Mouse (Mus musculus) brain, embryonic 18.5 days (tissue): ENCODE data around the gene Mrpl21.

Source experiments
- DNase-seq: peaks from one replicate; pipeline ENCODE4 v3.0.0-alpha.2; 2012; ENCODE audit warnings: low read depth, low spot score

The Mrpl21 gene

DNA sequence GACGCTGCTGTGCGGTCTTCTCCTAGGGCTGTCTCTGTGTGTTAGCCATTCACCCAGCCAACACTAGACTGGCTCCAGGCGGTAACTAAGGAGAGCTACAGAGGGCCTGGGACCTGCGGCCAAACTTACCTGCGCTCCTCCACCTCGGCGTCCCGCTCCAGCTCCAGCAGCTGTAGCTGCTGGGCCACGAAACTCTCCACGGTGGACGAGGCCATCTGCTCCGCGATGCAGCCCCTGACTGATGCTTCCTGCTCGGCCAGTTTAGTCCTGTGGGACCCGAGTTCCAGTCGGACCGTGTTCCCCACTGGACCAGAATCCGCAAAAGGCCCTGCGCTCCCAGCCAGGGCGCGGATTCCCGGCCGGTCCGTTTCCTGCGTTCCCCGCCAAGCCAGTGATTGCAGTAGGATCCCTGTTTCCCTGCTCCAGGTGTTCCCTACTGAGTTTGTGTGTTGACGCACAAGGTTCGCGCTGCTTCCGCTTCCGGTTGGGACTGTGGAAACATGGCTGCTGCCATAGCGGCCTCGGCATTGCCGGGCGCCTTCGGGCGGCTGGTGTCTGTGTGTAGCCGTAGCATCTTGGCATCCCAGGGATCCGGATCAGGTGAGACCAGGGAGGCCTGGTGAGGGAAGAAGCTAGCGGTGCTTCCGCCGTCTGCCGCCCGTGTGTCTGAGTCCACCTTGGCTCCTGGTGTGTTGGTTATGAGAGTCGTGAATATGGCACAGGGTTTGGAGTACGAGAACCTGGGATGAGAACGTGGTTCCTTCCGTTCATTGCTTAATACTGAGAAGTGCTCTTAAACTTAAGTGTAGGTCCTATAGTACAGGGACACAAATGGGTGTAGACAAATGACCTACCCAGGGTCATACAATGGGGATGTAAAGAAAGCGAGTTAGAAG lies at the start of gene Mrpl21, which contains the start of gene Ighmbp2:
Gene Mrpl21, plus strand, starts transcription at position 330 of the 896 bp plus-strand sequence.
Gene Ighmbp2, minus strand, starts transcription at position 446 of the 896 bp plus-strand sequence.
- DNase-seq = peak; percentile 82

DNA sequence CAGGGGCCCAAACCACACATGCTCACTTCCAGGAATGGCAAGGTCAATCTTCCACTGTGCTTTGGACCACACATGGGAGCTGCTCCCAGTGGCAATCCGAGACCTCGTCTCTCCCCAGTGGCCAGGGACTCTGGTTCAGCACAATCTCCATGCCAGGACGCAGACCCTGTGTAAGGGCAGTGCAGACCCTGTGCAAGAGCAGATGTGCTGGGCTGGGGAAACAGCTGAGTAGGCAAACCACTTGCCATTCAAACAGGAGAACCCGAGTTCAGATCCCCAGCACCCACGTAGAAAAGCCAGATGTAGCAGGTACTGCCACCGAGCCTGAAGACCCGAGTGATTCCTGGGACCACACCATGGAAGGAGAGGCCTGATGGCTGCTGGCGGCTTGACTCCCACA lies 22.7 kb upstream of the Mrpl21 start:
- DNase-seq = no peak

DNA sequence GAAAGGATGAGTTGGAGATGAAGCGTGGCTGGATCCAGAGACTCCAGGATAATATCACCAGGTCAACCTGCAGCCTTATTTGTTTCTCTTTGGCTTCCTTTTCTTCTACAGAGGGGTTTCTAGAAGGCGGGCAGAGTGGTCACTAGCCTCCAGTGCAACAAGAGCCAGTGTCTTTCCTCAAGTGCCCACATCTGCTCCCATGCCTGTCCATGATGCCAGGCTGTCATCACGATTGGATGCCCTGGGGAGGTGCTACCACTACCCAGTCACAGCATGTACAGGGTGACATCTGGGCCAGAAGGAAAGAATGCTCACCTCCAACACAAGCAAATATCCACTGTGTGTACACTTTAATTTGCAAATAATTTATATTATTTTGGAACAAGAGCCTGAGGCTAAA lies 22.1 kb upstream of the Mrpl21 start:
- DNase-seq = no peak

DNA sequence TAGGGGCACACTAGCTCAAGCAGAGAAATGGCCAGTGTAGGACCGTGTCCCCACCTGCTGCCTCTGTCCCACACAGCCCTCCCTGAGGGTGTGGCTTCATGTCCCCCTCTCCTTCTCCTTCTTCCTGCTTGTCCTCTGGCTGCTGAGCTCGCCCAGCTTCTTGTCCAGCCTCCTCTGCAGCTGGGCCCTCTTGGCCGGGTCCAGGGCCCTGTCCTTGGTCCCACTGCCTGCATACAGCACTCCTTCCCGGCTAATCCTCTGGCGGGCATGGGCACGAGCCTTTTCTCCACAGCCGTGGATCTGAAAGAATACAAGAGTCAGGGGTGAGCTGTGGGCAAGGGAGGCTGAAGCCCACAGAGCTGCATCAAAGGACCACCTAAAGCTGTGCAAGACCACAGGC lies 21.4 kb upstream of the Mrpl21 start:
- no peak for DNase-seq

DNA sequence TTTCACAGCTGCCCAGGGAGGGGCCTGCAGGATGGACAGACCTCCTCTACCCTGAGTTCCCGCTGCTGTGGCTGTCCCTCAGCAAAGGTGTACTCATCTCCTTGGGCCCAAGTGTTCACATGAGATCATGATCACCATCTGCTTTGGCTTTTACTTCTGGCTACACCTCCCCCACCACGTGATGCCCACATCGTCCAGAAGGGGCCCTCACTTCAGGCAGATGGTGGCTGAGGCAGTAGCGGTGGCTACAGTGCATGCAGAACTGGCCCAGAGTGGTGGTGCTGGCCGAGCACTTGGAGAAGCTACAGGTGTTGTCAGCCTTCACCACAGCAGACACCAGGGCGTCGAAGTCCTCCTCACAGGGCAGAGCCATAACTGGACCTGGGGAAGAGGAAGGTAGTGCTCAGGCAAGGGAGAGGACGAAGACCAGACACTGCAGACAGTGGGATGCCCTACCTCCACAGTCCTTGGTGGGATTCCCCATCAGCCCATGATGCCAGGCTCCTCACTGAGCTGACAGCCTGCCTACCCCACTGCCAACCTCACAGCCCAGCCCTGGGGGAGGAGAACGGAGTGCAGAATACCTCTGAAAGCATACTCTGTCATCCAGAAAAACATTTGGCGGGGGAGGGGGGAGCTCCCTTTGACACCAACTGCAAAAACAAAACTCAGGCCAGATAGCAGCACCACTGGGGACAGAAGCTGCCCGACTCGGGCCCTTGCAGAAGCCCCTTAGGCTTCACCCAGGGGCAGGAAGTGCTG lies 20.8 kb upstream of the Mrpl21 start:
- DNase-seq = no peak

DNA sequence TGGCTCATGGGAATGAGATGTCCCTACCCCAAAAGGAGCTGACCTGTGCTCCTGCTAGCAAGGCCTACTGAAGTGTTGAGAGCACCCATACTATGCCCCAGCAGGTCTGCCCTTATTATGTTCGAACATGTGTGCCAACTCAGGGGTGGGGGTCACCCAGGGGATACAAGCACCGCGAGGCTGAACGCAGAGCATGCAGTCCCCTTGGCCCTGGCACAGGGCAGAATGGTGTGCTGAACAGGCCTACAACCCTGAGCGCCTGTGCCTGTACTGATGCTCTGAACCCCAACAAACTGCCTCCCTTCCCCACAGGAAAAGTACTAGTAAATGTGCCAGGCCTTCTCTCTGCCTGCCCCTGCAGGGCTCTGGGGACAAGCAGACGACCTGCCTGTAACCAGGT lies 18.4 kb upstream of the Mrpl21 start:
- no peak for DNase-seq

DNA sequence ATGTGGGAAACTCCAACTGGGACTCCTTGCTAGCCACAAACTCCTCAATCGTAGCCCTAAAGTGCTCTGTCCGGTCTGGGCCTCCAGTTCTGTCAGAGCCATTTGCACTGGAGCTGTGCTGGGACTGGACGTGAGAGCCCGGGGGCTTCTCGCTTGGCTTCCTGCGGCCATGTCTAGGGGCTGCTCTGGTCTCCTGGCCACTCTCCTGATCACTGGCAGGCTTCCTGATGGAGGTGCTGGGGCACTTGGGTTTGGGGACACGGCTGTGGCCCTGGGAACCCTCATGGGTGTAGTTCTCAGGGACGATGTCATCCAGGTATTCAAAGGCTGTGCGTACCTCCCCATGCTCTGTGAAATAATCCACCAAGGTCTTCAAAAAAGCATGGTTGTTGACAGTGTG lies 17.5 kb upstream of the Mrpl21 start:
- DNase-seq = no peak

DNA sequence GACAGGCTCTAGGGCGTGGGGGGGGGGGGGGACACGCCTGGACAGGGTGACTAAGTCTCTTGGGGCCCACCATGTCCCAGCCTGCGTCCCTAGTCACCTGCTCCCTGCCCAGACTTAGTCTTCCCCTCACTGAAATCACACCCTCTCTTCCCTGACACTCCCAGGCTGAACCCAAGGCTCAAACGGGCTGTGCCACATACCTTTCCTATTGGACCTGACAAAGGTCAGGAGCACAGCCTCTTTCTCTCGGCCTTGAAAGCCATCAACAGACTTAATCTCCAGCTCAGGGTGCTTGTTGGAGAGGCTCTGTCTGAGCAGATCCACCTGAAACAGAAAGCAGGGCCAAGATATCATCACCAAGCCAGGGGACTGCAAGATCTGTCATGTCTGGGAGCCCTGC lies 16.6 kb upstream of the Mrpl21 start:
- no peak for DNase-seq

DNA sequence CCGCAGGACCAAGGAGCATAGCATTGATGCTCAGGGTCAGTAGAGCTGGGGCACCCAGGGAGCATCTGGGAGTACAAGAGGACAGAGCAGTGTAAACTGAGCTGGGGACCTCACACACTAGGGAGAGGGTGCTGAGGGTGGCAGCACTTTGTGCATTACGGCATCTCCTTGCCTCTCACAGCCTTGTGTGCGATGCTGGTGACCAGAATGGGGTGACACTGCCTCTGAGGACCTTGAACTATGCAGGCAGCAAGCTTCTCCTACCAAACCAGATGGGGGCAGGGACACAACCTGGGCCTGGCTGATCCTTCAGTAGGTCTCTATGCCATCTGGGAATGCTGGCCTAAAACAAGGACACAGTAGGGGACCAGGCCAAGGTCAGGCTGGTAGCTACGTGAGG lies 16.0 kb upstream of the Mrpl21 start:
- DNase-seq = no peak

DNA sequence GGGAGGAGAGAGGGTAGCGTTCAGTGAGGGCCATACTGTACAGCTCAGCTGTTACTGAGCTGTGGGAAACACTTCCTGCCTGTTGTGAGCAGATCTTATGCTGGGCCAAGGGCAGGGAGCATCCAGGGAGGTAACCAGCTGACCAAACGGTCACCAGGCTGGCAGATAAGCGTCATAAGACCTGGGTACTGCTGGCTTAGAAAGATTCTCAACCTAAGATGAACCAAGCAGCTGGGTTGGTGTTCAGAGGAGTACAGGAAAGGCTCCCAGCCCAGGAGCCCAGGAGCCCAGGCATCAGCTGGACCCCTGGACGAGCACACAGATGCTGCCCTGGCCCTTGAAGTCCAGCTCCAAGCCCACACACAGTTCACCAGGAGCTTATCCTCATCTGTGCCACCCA lies 15.4 kb upstream of the Mrpl21 start:
- no peak for DNase-seq

DNA sequence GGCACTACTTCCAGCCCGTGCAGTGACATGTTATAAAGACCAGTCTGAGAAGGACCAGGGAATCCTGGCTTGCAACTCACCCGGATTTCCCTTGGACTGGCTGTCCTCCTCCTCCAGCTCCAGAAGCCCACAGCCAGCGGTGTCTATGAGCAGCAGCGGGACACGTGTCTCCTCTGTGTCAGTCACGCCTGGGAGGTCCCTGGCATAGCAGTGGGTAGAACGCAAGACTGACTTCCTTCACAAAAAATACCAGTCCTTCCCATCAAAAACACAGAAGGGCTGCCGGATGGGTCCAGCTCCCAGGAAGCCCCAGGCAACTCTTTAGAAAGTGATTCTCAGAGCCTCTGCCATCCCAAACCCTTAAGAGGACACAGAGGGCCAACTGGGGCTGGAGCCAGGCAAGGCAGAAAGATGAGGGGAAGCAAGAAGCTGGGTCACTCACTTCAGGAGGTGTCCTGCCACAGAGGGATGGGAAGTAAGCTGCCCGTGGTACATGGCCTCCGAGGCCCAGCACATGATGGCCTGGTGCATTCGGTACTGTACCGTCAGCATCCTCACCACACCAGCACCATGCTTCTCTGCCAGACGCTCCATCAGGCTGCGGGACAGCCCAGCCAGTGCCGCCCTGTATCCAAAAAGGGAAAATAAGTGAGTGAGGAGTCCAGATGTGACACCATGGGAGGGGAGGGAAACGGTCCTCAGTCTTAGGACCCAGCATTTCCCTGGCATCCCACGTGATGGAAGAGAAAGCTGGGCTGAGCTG lies 14.3 kb upstream of the Mrpl21 start:
- no peak for DNase-seq

DNA sequence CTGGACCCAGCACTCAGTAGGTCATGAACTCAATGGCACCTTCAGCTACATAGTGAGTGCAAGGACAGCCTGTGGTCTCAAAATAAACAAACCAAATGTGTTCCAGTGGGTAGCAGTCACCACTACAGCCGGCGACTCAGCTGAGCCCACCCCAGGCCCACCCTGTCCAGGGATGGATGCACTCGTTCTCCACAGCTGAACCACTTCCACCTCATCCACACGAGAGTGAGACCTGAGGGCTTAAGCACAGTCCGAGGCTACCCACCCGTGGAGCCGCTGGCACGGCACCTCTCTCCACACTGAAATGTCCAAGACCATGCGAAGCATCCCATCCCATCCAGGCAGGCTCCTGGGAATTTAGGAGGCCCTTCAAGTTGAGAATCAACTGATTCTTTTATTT lies 13.4 kb upstream of the Mrpl21 start:
- no peak for DNase-seq

DNA sequence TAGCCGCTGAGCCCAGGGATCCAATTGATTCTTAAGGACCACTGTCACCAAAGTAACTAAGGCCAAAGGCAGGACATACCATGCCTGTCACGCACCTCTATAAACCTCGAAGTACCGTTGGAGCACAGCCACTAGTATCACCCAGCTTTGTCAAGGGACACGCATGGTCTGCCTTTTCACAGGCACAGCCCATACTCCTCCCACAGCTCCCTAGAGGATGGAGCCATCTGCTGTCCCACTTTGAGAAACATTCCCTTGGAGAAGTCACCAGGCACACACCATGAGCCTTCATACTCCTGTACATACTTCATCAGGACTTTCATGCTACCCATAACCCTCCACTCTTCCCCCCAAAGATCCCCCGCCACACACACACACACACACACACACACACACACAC lies 12.9 kb upstream of the Mrpl21 start:
- no peak for DNase-seq

DNA sequence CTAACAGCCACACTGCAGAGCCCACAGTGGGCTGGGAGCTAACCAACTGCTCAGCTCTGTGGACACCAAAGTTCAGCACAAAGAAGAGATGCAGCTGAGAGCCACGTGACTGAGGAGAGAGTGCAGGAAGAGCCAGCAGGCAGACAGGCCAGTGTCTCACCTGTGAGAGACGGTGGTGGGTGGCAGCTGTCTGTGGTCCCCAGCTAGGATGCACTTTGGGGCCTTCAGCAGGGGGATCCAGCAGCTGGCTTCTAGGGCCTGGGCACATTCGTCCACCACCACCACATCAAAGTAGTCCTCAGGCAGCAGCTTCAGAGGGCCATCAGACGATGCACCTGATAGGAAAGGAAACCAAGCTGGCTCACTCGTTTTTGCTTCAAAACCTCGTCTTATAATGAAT lies 11.3 kb upstream of the Mrpl21 start:
- no peak for DNase-seq

DNA sequence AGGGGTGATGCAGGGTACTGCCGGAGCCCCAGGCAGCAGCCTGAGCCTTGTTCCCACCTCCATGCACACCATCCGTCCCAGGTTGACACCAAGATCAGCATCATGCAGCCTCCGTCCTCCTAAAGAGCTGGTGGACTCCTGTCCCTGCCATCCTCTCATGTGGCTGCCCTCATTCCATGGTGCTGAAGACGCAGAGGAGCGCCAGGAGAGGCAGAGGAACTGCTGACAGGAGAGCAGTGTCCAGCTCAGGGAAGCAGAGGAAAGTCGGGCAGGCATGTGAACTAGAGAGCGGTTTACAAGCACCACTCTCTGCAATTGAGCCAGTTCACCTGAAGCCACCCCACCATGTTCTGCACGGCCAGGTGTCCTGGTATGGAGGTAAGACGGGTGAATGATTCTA lies 9.4 kb upstream of the Mrpl21 start:
- no peak for DNase-seq

DNA sequence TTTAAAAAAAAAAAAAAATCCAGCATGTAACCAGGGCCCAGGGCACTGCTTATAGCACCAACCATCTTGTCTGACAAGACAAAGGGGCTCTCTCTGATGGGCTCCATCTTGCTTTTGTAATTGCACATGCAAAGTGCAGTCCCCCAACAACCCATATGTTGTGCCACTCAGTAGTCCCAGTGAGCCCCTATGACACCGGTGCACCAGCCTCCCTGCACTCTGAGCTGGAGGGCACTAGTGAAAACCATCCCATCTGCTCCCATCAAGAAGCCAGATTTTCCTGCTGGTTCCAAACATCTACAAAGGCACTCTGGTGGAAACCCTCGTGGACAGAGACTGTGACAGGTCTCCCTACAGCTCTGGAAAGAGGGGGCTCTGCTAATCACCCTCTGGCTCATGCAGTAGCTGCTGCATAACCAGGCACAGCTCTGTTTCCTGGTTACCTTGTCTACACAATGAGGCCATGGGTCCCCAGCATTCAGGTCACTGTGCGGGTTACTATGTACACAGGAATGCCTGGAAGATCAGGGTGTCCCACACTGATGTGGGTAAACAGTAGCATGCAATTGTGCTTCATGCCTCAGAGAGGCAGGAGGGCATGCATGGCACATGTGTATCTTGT lies 6.8 kb upstream of the Mrpl21 start:
- DNase-seq = no peak

DNA sequence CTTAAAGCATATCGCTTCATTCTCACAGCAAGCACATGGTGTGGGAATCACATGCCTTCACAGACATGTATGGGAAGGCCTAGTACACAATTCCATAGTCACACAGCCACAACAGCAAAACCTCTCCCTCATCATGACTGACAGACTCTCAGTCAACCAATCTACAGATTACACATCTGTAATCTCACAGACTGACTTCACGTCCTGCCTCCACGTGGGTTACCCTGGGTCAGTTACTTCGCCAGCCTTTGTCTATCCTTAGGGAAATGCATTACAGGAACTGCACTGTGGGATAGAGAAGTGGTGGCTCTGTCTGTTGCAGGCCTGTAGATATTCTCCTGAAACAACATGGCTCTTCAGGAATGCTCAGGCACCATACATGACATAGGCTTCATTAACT lies 815 bp upstream of the Mrpl21 start:
- DNase-seq = no peak

DNA sequence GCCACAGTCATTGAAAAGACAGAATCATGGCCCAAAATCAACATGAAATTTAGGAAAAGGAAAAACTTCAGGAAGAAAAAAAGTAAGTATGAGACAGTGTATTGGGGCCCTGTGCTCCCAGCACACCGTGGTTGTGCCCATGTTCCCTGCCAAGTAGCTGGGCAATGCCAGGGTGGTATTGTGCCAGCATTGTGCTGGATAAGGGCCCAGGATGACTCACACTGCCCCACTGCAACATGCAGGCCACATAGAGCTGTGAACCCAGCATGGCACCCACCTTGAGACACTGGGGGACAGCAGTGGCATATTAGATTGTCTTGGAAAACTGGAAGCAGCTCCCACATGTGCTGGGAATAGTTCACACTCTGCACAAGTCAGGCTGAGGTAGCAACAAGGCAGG lies 6.3 kb downstream of the Mrpl21 start:
- no peak for DNase-seq

DNA sequence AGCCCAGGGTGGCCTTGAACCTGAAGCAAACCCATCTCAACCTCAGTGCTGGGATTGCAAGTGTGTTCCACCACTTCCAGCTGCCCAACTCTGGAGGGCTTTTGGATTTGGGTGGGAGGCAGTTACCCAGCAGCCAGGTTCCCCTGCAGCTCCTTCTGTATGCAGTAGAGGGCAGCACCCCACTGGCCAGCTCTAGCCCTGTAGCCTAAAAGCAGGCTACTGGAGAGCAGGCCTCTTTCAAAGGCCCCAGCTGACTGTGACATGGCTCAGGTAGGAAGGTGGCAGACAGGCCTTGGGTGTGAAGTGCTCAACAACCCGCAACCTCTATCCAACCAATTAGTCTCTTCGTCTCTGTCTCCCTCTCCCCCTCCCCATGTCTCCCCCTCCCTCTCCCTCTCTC lies 9.3 kb downstream of the Mrpl21 start:
- no peak for DNase-seq

DNA sequence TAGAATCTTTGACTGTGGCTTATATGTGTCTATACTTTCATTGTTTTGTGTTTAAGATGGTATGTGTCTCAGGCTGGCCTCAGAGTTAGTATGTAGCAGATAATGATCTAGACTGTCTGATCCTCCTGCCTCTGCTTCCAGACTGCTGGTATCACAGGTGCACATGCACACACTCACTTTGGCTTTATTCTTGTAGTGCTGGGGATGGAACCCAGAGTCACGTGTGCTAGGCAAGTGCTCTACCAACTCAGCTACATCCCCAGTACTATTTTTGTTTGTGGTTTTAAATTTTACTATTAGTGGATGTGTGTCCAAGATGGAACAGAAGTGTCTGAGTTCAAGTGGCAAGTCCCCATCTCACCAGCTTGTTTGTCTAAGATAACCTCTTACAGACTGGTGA lies 10.3 kb downstream of the Mrpl21 start:
- DNase-seq = no peak

DNA sequence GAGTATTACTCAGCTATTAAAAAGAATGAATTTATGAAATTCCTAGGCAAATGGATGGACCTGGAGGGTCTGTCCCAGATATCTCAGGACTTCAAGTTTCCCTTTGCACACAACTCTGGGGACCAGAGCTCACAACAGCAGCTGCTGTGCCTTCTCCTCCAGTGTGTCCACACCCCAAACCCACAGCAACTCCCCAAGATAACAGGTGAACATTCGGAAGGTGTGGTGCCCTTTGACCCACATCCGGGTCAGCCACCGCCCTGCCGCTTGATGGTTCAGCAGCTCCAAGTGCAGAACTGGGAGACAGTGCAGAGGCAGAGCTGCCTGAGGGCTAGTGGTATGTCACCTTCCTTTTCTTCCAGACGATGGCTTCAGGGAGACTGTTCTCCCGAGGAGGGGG lies 12.5 kb downstream of the Mrpl21 start:
- DNase-seq = no peak

DNA sequence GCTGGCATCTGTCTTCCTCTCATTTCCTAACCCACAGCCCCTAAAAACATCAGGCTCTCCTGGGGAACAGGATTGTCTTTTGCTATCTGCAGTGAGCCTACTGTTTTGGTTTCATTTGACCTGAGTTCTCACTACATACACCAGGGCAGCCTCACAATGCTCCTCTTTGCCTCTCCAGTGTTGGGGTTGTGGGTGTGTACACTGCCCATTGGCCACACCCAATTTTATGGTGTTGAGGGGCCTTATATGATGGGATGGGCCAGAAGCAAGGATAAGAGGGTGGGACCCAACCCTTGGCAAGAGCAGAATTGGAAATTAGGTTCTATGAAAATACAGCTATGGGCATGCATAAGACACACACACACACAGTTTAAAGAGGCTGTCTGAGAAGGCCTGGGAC lies 14.3 kb downstream of the Mrpl21 start:
- DNase-seq = no peak
